Mouse (Mus musculus) heart, postnatal 0 days (tissue): ENCODE measurements around the gene Arhgef10l. TPM values are rescaled to one million over a fixed set of nuclear protein-coding genes. Genes with fewer than 3 reads are reported as not detected.

Experiments used
- ATAC-seq: fragments of 200-750 bp; cut with Nextera tagmentation; 2 replicates; pipeline ENCODE4 v1.8.0; 2017; ENCODE audit warnings: low read depth, moderate number of reproducible peaks, moderate library complexity; ENCODE audit not compliant: insufficient read depth
- DNase-seq: peaks from one replicate; pipeline ENCODE4 v3.0.0-alpha.2; 2016; ENCODE audit warnings: low spot score
- H3K27ac ChIP-seq: fragments of 300-500 bp; sonication (generic); 2 replicates; pipeline ENCODE4 v1.5.1; 2014; ENCODE audit warnings: low read depth, mild to moderate bottlenecking
- H3K27me3 ChIP-seq: fragments of 300-500 bp; sonication (generic); 2 replicates; pipeline ENCODE4 v1.6.1; 2014; ENCODE audit warnings: low read length, mixed read lengths; ENCODE audit not compliant: control insufficient read depth, insufficient read depth
- H3K36me3 ChIP-seq: fragments of 300-500 bp; sonication (generic); replicated peaks from 2 replicates; pipeline ENCODE4 v1.6.1; 2014; ENCODE audit warnings: low read length, mixed read lengths; ENCODE audit not compliant: control insufficient read depth, insufficient read depth
- H3K4me1 ChIP-seq: fragments of 300-500 bp; sonication (generic); 2 replicates; pipeline ENCODE4 v1.6.1; 2014; ENCODE audit warnings: antibody characterized with exemption; ENCODE audit not compliant: control insufficient read depth, insufficient read depth
- H3K4me2 ChIP-seq: fragments of 300-500 bp; sonication (generic); 2 replicates; pipeline ENCODE4 v1.6.1; 2014; ENCODE audit warnings: low read depth, mild to moderate bottlenecking, low read length, moderate library complexity
- H3K4me3 ChIP-seq: fragments of 300-500 bp; sonication (generic); 2 replicates; pipeline ENCODE4 v1.5.1; 2014; ENCODE audit warnings: low read depth, low read length
- H3K9ac ChIP-seq: fragments of 300-500 bp; sonication (generic); replicated peaks from 2 replicates; pipeline ENCODE4 v1.6.1; 2014; ENCODE audit warnings: low read depth, low read length, mixed read lengths
- H3K9me3 ChIP-seq: fragments of 300-500 bp; sonication (generic); replicated peaks from 2 replicates; pipeline ENCODE4 v1.6.1; 2016; ENCODE audit warnings: low read length; ENCODE audit not compliant: control insufficient read depth
- CTCF ChIP-seq: IDR thresholded peaks from 2 replicates; pipeline ENCODE4 v1.5.1; 2016; ENCODE audit warnings: antibody characterized with exemption, control low read depth, low read depth
- EP300 ChIP-seq: IDR thresholded peaks from 2 replicates; pipeline ENCODE4 v1.6.1; 2016; ENCODE audit warnings: antibody characterized with exemption, low read depth
- WGBS: fragments of 180-500 bp; shearing (Covaris S2); extraction: QIAGEN DNeasy Blood & Tissue Kit; methylation state at CpG from one replicate; pipeline ENCODE4 v1.1.7; 2014; 5-methylcytosine and 5-hydroxymethylcytosine counted together
- polyA plus RNA-seq: library from polyadenylated mRNA; unstranded; fragments of >200 nt; fragmentation: Nextera tagmentation; extraction: Ambion mirVana; gene quantifications from 2 replicates; pipeline ENCODE4 v1.2.1, GENCODE M21; 2015
- total RNA-seq: library from RNA; depleted of rRNA; stranded (reverse); fragments of >200 nt; gene quantifications from 2 replicates; pipeline ENCODE4 v1.2.3, GENCODE M21; 2014; ENCODE audit warnings: low replicate concordance

Gene Arhgef10l
- total and polyA plus RNA-seq, 2 experiments from 2014 or later: 15.4 to 52.8 TPM

DNA sequence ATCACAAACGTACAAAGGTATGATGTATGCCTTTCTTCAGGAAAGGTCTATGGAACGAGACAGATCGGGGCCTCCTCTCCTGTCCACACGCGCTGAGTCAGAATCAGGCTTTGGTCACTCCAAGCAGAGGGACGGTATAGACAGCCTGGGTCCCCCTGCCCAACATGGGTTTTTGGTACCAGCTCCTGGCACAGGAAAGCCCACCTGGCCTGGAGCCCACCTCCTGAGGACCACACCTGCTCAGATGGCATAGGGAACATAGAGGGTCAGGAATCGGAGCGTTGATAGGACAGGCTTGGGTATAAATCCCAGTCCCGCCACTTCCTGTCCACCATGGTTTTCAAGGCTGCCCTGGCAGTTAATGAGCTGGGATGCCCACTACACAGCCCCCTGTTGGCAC lies 145.1 kb downstream of the Arhgef10l start:
- TF ChIP-seq CTCF: no peak
- no peak for TF ChIP-seq EP300
- Histone ChIP-seq H3K4me3 (no peak overlapping the region), H3K36me3 (peaks cover 62% of the 10 kb centered on the region), H3K9me3 (no peaks in the 10 kb centered on the region), H3K27me3 (no peaks in the 10 kb centered on the region), H3K9ac (no peak overlapping the region), H3K27ac (no peak overlapping the region), H3K4me1 (no peaks in the 10 kb centered on the region), H3K4me2 (no peak overlapping the region)
- ATAC-seq (no peak), DNase-seq (no peak)
- 96% methylated on average over 9 of the region's 9 CpGs for WGBS

DNA sequence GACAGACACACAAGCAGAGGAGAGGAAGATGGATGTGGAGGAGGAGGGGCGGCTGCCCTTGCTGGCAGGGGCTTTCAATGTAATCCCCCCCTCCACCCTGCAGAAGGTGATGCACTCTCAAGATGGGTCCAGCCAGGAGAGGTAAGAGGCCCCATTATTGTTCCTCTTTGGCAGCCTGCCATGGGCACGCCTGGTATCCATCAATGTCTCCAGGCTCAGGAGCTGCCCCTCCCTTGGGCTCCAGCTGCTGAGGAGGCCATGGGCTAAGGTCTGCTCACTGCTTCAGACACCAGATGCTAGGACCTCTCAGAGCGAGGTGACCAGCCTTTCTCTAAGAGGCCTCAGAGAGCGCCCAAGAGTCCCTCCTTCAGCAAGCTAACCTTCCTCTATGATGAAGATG lies 152.0 kb downstream of the Arhgef10l start:
- H3K9ac ChIP-seq: no peak overlapping the region
- DNase-seq: no peak
- H3K36me3 ChIP-seq: peaks cover 51% of the 10 kb centered on the region
- no peaks in the 10 kb centered on the region for H3K4me1 ChIP-seq
- no peak overlapping the region for H3K27ac ChIP-seq
- whole genome bisulfite sequencing: 58% methylated on average over 4 of the region's 4 CpGs
- H3K4me2 ChIP-seq: no peak overlapping the region
- no peaks in the 10 kb centered on the region for H3K27me3 ChIP-seq
- ATAC-seq: peak; percentile 30; the same call in 1 of the 2 replicates
- TF ChIP-seq EP300: no peak
- TF ChIP-seq CTCF: no peak
- no peaks in the 10 kb centered on the region for H3K9me3 ChIP-seq
- H3K4me3 ChIP-seq: no peak overlapping the region

DNA sequence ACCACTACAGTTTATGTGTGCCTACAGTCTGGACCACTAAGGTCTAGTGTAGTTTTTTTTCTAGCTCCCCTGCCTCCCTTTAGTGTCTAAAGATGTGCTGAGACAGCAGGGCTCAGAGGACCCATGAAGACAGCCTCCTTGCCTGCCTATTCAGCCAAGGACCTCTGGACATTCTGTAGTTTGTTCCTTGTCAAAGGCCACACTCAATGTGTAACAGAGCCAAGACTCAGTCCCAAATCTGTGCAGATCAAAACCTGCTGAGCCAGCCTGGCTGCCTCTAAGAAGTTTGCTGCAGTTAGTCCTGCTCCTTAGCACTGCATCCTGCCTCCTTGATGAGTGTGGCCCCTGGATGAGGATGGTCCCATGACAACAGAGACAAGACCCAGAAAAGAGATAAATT lies 156.0 kb downstream of the Arhgef10l start:
- H3K27ac ChIP-seq: no peak overlapping the region
- no peak for TF ChIP-seq EP300
- no peak for TF ChIP-seq CTCF
- peaks cover 19% of the 10 kb centered on the region for H3K36me3 ChIP-seq
- H3K27me3 ChIP-seq: 0 out of 2 replicates have a peak, but pooled peaks cover 6% of the 10 kb centered on the region
- no peak for DNase-seq
- H3K4me2 ChIP-seq: no peak overlapping the region
- H3K4me1 ChIP-seq: no peaks in the 10 kb centered on the region
- H3K9me3 ChIP-seq: no peaks in the 10 kb centered on the region
- no peak overlapping the region for H3K9ac ChIP-seq
- ATAC-seq: no peak
- H3K4me3 ChIP-seq: no peak overlapping the region

DNA sequence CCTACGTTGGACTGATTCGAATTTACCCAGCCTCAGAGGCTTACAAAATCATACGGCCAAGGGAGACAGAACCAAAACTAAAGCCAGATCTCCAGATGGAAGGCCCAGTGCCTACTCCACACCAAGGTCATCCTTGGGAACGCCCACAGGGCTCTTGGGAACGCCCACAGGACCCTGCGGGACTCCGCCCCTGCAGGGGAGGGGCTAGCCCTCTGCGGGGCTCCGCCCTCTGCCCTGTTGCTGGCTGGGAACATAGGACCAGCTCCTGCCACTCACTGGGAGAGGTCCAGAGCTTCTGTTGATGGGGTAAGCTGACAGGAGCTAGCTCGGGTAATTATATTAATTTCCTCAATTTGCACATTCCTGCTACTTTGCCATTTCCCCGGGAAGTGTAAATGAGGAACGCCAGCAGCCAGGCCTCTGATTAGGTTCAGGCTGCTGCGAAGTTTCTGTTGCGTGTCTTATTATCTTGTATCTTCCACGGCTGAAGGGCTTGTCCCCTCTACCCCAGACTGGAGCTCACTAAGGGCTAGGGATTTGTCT lies 158.6 kb downstream of the Arhgef10l start:
- Histone ChIP-seq H3K27me3 (peaks cover 19% of the 10 kb centered on the region; the same call in 1 of the 2 replicates), H3K27ac (no peak overlapping the region), H3K4me3 (no peak overlapping the region), H3K4me1 (no peaks in the 10 kb centered on the region), H3K9ac (no peak overlapping the region), H3K4me2 (no peak overlapping the region), H3K9me3 (no peaks in the 10 kb centered on the region), H3K36me3 (peaks cover under 1% of the 10 kb centered on the region; the same call in 1 of the 2 replicates)
- 36% methylated on average over 15 of the region's 15 CpGs for WGBS
- TF ChIP-seq EP300 (no peak), CTCF (no peak)
- ATAC-seq (no peak), DNase-seq (no peak)

DNA sequence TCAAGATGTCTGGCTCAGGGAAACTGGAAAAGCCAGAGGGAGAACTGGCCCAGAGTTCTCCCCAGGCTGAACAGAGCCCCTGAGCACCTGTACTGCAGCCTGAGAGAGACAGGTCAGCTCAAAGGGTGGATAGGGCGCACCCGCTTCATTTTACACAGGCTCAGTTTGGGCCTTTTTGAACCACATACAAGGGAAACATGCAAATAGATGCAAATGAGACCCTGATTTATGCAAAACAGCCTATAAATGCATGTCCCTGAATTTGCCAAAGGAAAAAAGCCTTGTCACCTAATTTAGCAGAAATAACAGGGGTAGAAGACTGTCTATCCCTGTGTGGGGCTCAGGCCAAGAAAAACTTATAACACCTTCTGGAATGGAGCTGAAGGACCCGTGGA lies 160.2 kb downstream of the Arhgef10l start:
- Histone ChIP-seq H3K27ac (no peak overlapping the region), H3K9ac (no peak overlapping the region), H3K4me2 (no peak overlapping the region), H3K4me3 (no peak overlapping the region), H3K27me3 (peaks cover 24% of the 10 kb centered on the region; the same call in 1 of the 2 replicates), H3K36me3 (no peaks in the 10 kb centered on the region), H3K4me1 (no peaks in the 10 kb centered on the region), H3K9me3 (no peaks in the 10 kb centered on the region)
- WGBS: 86% methylated on average over 3 of the region's 3 CpGs
- no peak for TF ChIP-seq EP300
- no peak for TF ChIP-seq CTCF
- no peak for ATAC-seq
- DNase-seq: no peak

DNA sequence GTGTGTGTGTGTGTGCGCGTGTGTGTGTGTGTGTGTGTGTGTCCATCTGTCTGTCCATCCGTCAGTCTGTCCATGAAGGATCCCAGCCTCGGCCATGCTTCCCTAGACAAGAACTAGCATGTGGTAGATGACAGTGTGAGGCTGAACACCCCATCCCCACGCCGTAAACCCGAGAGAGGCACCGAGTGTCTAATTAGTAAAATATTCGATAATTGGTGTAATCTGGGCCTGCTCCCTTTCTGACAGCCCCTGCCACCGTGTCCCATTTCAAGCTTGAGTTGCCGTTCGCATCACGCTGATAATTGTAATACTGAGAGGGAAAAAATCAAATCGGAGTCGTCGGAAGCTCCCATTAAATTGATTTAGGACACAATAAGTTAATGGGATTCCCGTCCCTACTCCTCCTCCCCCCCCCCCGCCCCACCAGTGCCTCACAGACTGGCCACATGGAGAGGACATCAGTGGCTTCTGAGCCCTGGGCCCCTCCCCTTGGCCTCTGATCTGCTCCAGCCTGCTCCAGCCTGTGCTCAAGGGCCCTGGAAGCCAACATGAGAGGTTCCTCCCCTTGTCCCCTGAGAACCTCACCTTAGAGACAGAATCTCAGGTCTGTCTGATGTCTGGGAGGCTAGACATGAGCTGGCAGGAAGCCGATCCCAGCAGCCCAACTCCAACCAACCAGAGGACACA lies 160.7 kb downstream of the Arhgef10l start:
- ATAC-seq: no peak
- Histone ChIP-seq H3K9me3 (no peaks in the 10 kb centered on the region), H3K36me3 (no peaks in the 10 kb centered on the region), H3K4me1 (no peaks in the 10 kb centered on the region), H3K4me3 (no peak overlapping the region), H3K27ac (no peak overlapping the region), H3K9ac (no peak overlapping the region), H3K27me3 (peaks cover 24% of the 10 kb centered on the region; the same call in 1 of the 2 replicates), H3K4me2 (no peak overlapping the region)
- 78% methylated on average over 18 of the region's 19 CpGs for WGBS
- no peak for TF ChIP-seq CTCF
- no peak for TF ChIP-seq EP300
- DNase-seq: no peak
